Mouse (Mus musculus): Measurements from ENCODE around the gene Fer1l4.

DNA sequence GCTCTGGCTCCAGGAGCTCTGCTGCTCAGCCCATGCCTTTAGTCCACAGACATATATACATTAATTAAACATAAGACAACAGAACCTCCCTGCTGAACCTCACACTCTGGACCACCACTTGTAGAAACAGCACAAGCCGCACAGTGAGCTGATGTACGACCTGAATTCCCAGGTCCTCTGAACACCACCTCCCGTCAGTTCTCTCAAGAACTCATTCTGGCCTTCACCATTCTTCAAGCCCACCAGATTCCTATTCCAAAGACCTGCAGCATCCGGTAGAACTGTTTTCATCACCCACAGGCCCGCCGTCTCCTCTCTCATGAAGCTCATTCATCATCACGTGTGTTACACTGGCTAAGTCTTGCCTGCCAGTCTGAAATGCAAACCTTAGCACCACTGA lies 27.6 kb upstream of the Fer1l4 start:
- no peak for TF ChIP-seq CTCF (IDR thresholded peaks at IDR 0.05; ENCODE audit: insufficient read depth, low read length)
- TF ChIP-seq POLR2A (IDR thresholded peaks at IDR 0.05; ENCODE audit: borderline replicate concordance, extremely low read depth, low read depth, low read length), result no peak
